Mouse (Mus musculus) midbrain, embryonic 14.5 days (tissue): ENCODE data around the gene Paxbp1. TPM values are rescaled to one million over a fixed set of nuclear protein-coding genes. Genes with fewer than 3 reads are reported as not detected.
A peak's percentile ranks its signal among the peaks of the same experiment; 100 is the strongest.

ENCODE experiments used
- ATAC-seq: fragments of 200-750 bp; cut with Nextera tagmentation; 2 replicates; pipeline ENCODE4 v1.8.0; 2017; ENCODE audit warnings: moderate number of reproducible peaks, moderate library complexity; ENCODE audit not compliant: low FRiP score, low TSS enrichment
- DNase-seq: peaks from one replicate; pipeline ENCODE4 v3.0.0-alpha.2; 2015
- H3K27ac ChIP-seq: fragments of 300-500 bp; sonication (generic); replicated peaks from 2 replicates; pipeline ENCODE4 v1.5.1; 2014; ENCODE audit warnings: mild to moderate bottlenecking, low read depth, low read length, moderate library complexity
- H3K27me3 ChIP-seq: fragments of 300-500 bp; sonication (generic); 2 replicates; pipeline ENCODE4 v1.6.1; 2014; ENCODE audit warnings: low read length, control low read depth, mixed read lengths; ENCODE audit not compliant: control insufficient read depth, insufficient read depth
- H3K36me3 ChIP-seq: fragments of 300-500 bp; sonication (generic); 2 replicates; pipeline ENCODE4 v1.6.1; 2014; ENCODE audit warnings: low read length, control low read depth; ENCODE audit not compliant: control insufficient read depth, insufficient read depth
- H3K4me1 ChIP-seq: fragments of 300-500 bp; sonication (generic); 2 replicates; pipeline ENCODE4 v1.6.1; 2014; ENCODE audit warnings: mild to moderate bottlenecking, antibody characterized with exemption, low read length, control low read depth; ENCODE audit not compliant: control insufficient read depth, insufficient read depth
- H3K4me2 ChIP-seq: fragments of 300-500 bp; sonication (generic); 2 replicates; pipeline ENCODE4 v1.6.1; 2014; ENCODE audit warnings: mild to moderate bottlenecking, low read length, moderate library complexity
- H3K4me3 ChIP-seq: fragments of 300-500 bp; sonication (generic); replicated peaks from 2 replicates; pipeline ENCODE4 v1.5.1; 2014; ENCODE audit warnings: low read depth, low read length
- H3K9ac ChIP-seq: fragments of 300-500 bp; sonication (generic); replicated peaks from 2 replicates; pipeline ENCODE4 v1.6.1; 2014; ENCODE audit warnings: mild to moderate bottlenecking, low read length, moderate library complexity
- H3K9me3 ChIP-seq: fragments of 300-500 bp; sonication (generic); 2 replicates; pipeline ENCODE4 v1.6.1; 2016; ENCODE audit warnings: low read length, control low read depth, mixed read lengths; ENCODE audit not compliant: control insufficient read depth
- WGBS: fragments of 180-500 bp; shearing (Covaris S2); extraction: QIAGEN DNeasy Blood & Tissue Kit; methylation state at CpG from one replicate; pipeline ENCODE4 v1.1.7; 2014; 5-methylcytosine and 5-hydroxymethylcytosine counted together
- polyA plus RNA-seq: library from polyadenylated mRNA; unstranded; fragments of >200 nt; fragmentation: Nextera tagmentation; extraction: Ambion mirVana; gene quantifications from 2 replicates; pipeline ENCODE4 v1.2.1, GENCODE M21; 2014

Gene Paxbp1
- polyA plus RNA-seq, 1 experiment from 2014 or later, result 96.8 TPM

GRCm38 (mm10) chr16:91057741-91058140, 13.4 kb upstream of the Paxbp1 start:
- no peaks in the 10 kb centered on the region for H3K27me3 ChIP-seq
- no peak overlapping the region for H3K9ac ChIP-seq
- H3K9me3 ChIP-seq, result no peaks in the 10 kb centered on the region
- no peak overlapping the region for H3K27ac ChIP-seq
- H3K4me3 ChIP-seq, result no peak overlapping the region
- no peak for ATAC-seq
- WGBS, result 90% methylated on average over 6 of the region's 6 CpGs
- no peaks in the 10 kb centered on the region for H3K36me3 ChIP-seq
- H3K4me1 ChIP-seq, result no peaks in the 10 kb centered on the region
- DNase-seq, result no peak
- no peak overlapping the region for H3K4me2 ChIP-seq

DNA sequence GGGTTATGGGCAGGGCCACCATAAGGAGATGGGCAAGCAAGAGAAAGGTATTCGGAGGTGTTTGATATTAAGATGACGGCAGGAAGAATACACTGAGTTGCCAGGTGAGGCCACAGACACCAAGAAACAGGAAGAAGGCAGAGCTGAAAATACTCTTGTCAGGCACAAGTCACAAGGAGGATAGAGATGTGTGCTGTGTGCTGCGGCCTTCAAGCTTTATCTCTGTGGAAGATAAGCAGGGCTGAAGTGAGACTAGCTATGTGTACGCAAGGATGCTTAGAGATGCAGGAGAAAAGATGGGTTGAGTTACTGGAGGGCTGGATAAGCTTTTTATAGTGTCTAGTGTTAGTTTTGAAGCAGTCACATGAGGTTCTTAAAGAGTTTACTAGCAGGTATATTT, 12.9 kb upstream of the Paxbp1 start:
- H3K4me3 ChIP-seq, result no peak overlapping the region
- H3K36me3 ChIP-seq, result no peaks in the 10 kb centered on the region
- H3K9ac ChIP-seq, result no peak overlapping the region
- H3K9me3 ChIP-seq, result no peaks in the 10 kb centered on the region
- no peaks in the 10 kb centered on the region for H3K4me1 ChIP-seq
- 95% methylated on average over 4 of the region's 4 CpGs for WGBS
- ATAC-seq, result no peak
- DNase-seq, result no peak
- H3K27ac ChIP-seq, result no peak overlapping the region
- no peak overlapping the region for H3K4me2 ChIP-seq
- H3K27me3 ChIP-seq, result no peaks in the 10 kb centered on the region

GRCm38 (mm10) chr16:91056043-91056821, 11.9 kb upstream of the Paxbp1 start:
- ATAC-seq, result no peak
- H3K27me3 ChIP-seq, result no peaks in the 10 kb centered on the region
- H3K4me2 ChIP-seq, result no peak overlapping the region
- 59% methylated on average over 16 of the region's 16 CpGs for WGBS
- H3K4me3 ChIP-seq, result no peak overlapping the region
- no peak for DNase-seq
- H3K9me3 ChIP-seq, result no peaks in the 10 kb centered on the region
- no peak overlapping the region for H3K9ac ChIP-seq
- no peaks in the 10 kb centered on the region for H3K4me1 ChIP-seq
- no peak overlapping the region for H3K27ac ChIP-seq
- no peaks in the 10 kb centered on the region for H3K36me3 ChIP-seq

- no peak overlapping the region for H3K27ac ChIP-seq
- 93% methylated on average over 5 of the region's 5 CpGs for WGBS
These were observed 10.8 kb upstream of the Paxbp1 start for GRCm38 (mm10) chr16:91055150-91055549.

GRCm38 (mm10) chr16:91053599-91053998, 9.3 kb upstream of the Paxbp1 start:
- Histone ChIP-seq H3K4me1 (no peaks in the 10 kb centered on the region), H3K9ac (no peak overlapping the region), H3K4me2 (no peak overlapping the region), H3K27ac (no peak overlapping the region), H3K36me3 (no peaks in the 10 kb centered on the region), H3K27me3 (no peaks in the 10 kb centered on the region), H3K9me3 (no peaks in the 10 kb centered on the region), H3K4me3 (no peak overlapping the region)
- no peak for DNase-seq
- no peak for ATAC-seq
- WGBS, result 61% methylated on average over 8 of the region's 8 CpGs

More at GRCm38 (mm10) chr16:91055150-91055549, 10.8 kb upstream of the Paxbp1 start:
- H3K9ac ChIP-seq, result no peak overlapping the region
- H3K9me3 ChIP-seq, result no peaks in the 10 kb centered on the region
- no peak for ATAC-seq
- H3K27me3 ChIP-seq, result no peaks in the 10 kb centered on the region
- H3K4me1 ChIP-seq, result no peaks in the 10 kb centered on the region
- no peak overlapping the region for H3K4me2 ChIP-seq
- DNase-seq, result no peak
- no peak overlapping the region for H3K4me3 ChIP-seq
- no peaks in the 10 kb centered on the region for H3K36me3 ChIP-seq

- DNase-seq (peak; percentile 60), ATAC-seq (no peak)
- no peak overlapping the region for H3K9ac ChIP-seq
- H3K36me3 ChIP-seq, result peaks cover 12% of the 10 kb centered on the region
- no peaks in the 10 kb centered on the region for H3K27me3 ChIP-seq
- WGBS, result 57% methylated on average over 8 of the region's 8 CpGs
- peaks cover 17% of the 10 kb centered on the region for H3K4me1 ChIP-seq
- no peak overlapping the region for H3K27ac ChIP-seq
- H3K4me2 ChIP-seq, result no peak overlapping the region
- H3K4me3 ChIP-seq, result no peak overlapping the region
- no peaks in the 10 kb centered on the region for H3K9me3 ChIP-seq
These were observed 1.2 kb upstream of the Paxbp1 start for GRCm38 (mm10) chr16:91045511-91045910.

DNA sequence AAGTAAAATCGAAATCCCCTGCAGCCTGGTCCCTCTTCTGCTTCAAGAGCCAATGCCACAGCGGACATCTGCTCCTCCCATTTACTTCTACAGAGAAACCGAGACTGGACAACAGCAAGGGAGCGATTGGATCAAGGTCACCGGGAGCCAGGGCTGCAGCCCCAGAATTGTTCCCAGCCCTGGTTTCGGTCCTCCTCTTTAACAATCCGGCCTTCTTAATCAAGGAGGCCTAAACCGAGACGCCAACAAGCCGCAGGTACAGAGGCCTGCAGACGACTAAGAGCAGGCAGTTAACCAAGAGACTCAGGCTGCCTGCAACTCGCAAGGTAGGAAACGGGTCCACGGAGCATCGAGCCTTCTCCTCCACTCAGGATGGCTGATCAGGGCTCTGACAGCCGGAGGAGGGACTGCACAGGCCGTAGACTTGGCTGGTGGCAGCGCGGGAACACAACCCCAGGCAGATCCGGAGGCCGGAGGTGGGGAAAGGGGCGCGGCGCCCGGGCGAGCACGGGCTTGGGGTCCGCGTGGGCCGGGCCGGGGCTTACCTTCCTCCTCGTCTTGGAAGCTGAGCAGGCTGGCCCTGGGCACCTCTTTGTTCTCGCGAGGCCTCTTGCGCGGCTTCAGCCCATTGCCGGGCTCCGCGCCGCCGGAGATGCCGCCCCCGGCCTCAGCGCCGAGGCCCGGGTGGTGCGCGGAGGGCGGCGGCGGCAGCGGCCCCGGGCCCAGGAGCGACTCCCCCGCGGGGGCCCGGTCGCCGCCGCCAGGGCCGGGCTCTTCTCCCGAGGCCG, 688 bp downstream of the Paxbp1 start:
- Histone ChIP-seq H3K27me3 (no peaks in the 10 kb centered on the region), H3K4me2 (peak overlapping the region; percentile 76), H3K9ac (peak overlapping the region; percentile 95), H3K36me3 (peaks cover 23% of the 10 kb centered on the region), H3K4me1 (peaks cover 17% of the 10 kb centered on the region), H3K27ac (peak overlapping the region; percentile 96), H3K4me3 (peak overlapping the region; percentile 99), H3K9me3 (no peaks in the 10 kb centered on the region)
- peak; percentile 80 for ATAC-seq
- peak; percentile 73 for DNase-seq
- under 1% methylated on average over 63 of the region's 63 CpGs for WGBS

GRCm38 (mm10) chr16:91042640-91043039, 1.7 kb downstream of the Paxbp1 start:
- H3K4me3 ChIP-seq, result peak overlapping the region; percentile 99
- ATAC-seq (no peak), DNase-seq (no peak)

More at GRCm38 (mm10) chr16:91042640-91043039, 1.7 kb downstream of the Paxbp1 start:
- Histone ChIP-seq H3K9ac (no peak overlapping the region; the same call in 1 of the 2 replicates), H3K4me1 (peaks cover 17% of the 10 kb centered on the region), H3K27me3 (no peaks in the 10 kb centered on the region), H3K27ac (no peak overlapping the region), H3K36me3 (peaks cover 33% of the 10 kb centered on the region), H3K9me3 (no peaks in the 10 kb centered on the region), H3K4me2 (peak overlapping the region; percentile 76)
- 67% methylated on average over 1 of the region's 1 CpGs for WGBS
